Mouse (Mus musculus) ES-E14 (cell line): ENCODE measurements at regions not wholly inside any gene's neighbourhood (a gene's known extent, or its start where the extent isn't known, plus 50 kb on each side); places are given as distances from the start of the nearest gene placed in this dataset.

Source experiments
- CHD2 ChIP-seq: IDR thresholded peaks from 2 replicates; pipeline ENCODE4 v1.6.1; 2014; ENCODE audit warnings: mild to moderate bottlenecking, low read depth, low read length, inconsistent platforms
- HCFC1 ChIP-seq: IDR thresholded peaks from 2 replicates; pipeline ENCODE4 v1.6.1; 2012; ENCODE audit warnings: low read length, inconsistent platforms, borderline replicate concordance; ENCODE audit not compliant: insufficient read depth
- MAFK ChIP-seq: IDR thresholded peaks from 2 replicates; pipeline ENCODE4 v1.6.1; 2014; ENCODE audit warnings: mild to moderate bottlenecking, low read depth, low read length, inconsistent platforms; ENCODE audit not compliant: insufficient read depth
- ZC3H11A ChIP-seq: IDR thresholded peaks from 2 replicates; pipeline ENCODE4 v1.6.1; 2012; ENCODE audit warnings: low read depth, mild to moderate bottlenecking, inconsistent platforms, low read length, borderline replicate concordance
- ZNF384 ChIP-seq: IDR thresholded peaks from 2 replicates; pipeline ENCODE4 v1.6.1; 2012; ENCODE audit warnings: low read depth, low read length, inconsistent platforms

DNA sequence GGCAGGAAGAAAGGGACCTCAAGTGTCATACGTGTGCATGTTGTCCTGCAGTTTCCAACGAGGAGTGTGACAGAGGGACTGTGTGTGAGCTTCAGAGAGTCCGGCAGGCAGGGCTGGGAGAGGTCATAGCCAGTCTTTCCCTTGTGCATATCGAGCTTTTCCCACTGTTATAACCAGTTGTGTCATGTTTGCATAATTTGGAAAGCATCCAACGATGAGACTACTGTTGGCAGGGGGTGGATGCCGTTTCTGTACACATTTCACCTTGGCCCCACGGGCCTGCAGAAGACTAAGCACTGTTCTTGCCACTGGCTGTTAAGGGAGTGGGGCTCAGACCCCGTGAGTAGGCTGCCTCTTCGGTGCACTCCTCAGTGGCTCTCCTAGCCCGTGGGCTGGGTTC, 174.2 kb downstream of the Katnal1 start:
- TF ChIP-seq CHD2 (no peak), MAFK (no peak), ZC3H11A (no peak), HCFC1 (no peak), ZNF384 (no peak)
